Mouse (Mus musculus) CH12.LX (cell line): ENCODE data around the gene Prss29. TPM values are rescaled to one million over a fixed set of nuclear protein-coding genes. Genes with fewer than 3 reads are reported as not detected.

Source experiments
- DNase-seq: peaks from one replicate; pipeline ENCODE4 v3.0.0-alpha.2; 2013; ENCODE audit errors: extremely low read depth
- H3K27ac ChIP-seq: 2 replicates; pipeline ENCODE4 v1.5.1; 2012; ENCODE audit warnings: low read depth, mild to moderate bottlenecking, control low read depth, moderate library complexity; ENCODE audit not compliant: insufficient read depth
- H3K27me3 ChIP-seq: replicated peaks from 2 replicates; pipeline ENCODE3; 2012; ENCODE audit warnings: inconsistent platforms
- H3K36me3 ChIP-seq, 2 experiments: replicated peaks in 1 of 2; 2 replicates each; pipeline versions ENCODE3 to v1.6.1; 2012; ENCODE audit warnings: inconsistent platforms in 1 of 2, low read length in 1 of 2, mild to moderate bottlenecking in 1 of 2, mixed read lengths in 1 of 2, moderate library complexity in 1 of 2; ENCODE audit not compliant: control insufficient read depth in 1 of 2, insufficient read depth in 1 of 2
- H3K4me1 ChIP-seq, 2 experiments: 2 replicates each; pipeline ENCODE4 v1.6.1; 2012; ENCODE audit warnings: inconsistent platforms in 1 of 2, moderate library complexity in 1 of 2; ENCODE audit not compliant: insufficient read depth in 2 of 2, control insufficient read depth in 1 of 2
- H3K4me2 ChIP-seq: 2 replicates; pipeline ENCODE4 v1.6.1; 2012; ENCODE audit warnings: low read depth, mild to moderate bottlenecking, control low read depth; ENCODE audit not compliant: poor library complexity, insufficient read depth, severe bottlenecking
- H3K4me3 ChIP-seq, 3 experiments: fragments of 150-350 bp in 1 of 3; sonication (generic) in 1 of 3; replicated peaks in 1 of 3; 2 replicates each; pipeline versions ENCODE3 to v1.5.1; 2011 to 2012; ENCODE audit warnings: low read depth in 2 of 3, low read length in 2 of 3, mild to moderate bottlenecking in 2 of 3, moderate library complexity in 2 of 3, control low read depth in 1 of 3, improper control_type of control experiment in 1 of 3, inconsistent platforms in 1 of 3, mixed read lengths in 1 of 3; ENCODE audit not compliant: poor library complexity in 1 of 3
- H3K79me2 ChIP-seq: replicated peaks from 2 replicates; pipeline ENCODE4 v1.6.1; 2012; ENCODE audit warnings: mild to moderate bottlenecking, moderate library complexity; ENCODE audit not compliant: control insufficient read depth, poor library complexity, insufficient read depth, severe bottlenecking; ENCODE audit errors: extremely low read depth
- H3K9ac ChIP-seq: 2 replicates; pipeline ENCODE4 v1.6.1; 2012; ENCODE audit warnings: low read depth, mild to moderate bottlenecking, control low read depth, moderate library complexity; ENCODE audit not compliant: insufficient read depth
- H3K9me3 ChIP-seq: replicated peaks from 2 replicates; pipeline ENCODE3; 2012; ENCODE audit warnings: low read length, inconsistent platforms, mixed read lengths
- CHD1 ChIP-seq: IDR thresholded peaks from 2 replicates; pipeline ENCODE4 v1.6.1; 2012; ENCODE audit warnings: low read depth, low read length, improper control_type of control experiment, inconsistent platforms
- E2F4 ChIP-seq: IDR thresholded peaks from 2 replicates; pipeline ENCODE4 v1.6.1; 2011; ENCODE audit warnings: low read depth, low read length, improper control_type of control experiment; ENCODE audit not compliant: insufficient replicate concordance
- EP300 ChIP-seq: IDR thresholded peaks from 2 replicates; pipeline ENCODE4 v1.6.1; 2011; ENCODE audit warnings: low read length, improper control_type of control experiment
- ETS1 ChIP-seq: conservative IDR thresholded peaks from 2 replicates; pipeline ENCODE4 v1.6.1; 2012; ENCODE audit warnings: low read depth, mild to moderate bottlenecking, inconsistent platforms, low read length, improper control_type of control experiment, moderate library complexity
- HCFC1 ChIP-seq: IDR thresholded peaks from 2 replicates; pipeline ENCODE4 v1.6.1; 2012; ENCODE audit warnings: low read depth, mild to moderate bottlenecking, inconsistent platforms, low read length, improper control_type of control experiment
- IRF4 ChIP-seq: IDR thresholded peaks from 2 replicates; pipeline ENCODE4 v1.6.1; 2014; ENCODE audit warnings: low read depth, mild to moderate bottlenecking, inconsistent platforms, low read length, improper control_type of control experiment
- JUND ChIP-seq: conservative IDR thresholded peaks from 2 replicates; pipeline ENCODE4 v1.6.1; 2011; ENCODE audit warnings: low read depth, low read length, improper control_type of control experiment
- KAT2A ChIP-seq: IDR thresholded peaks from 2 replicates; pipeline ENCODE4 v1.6.1; 2012; ENCODE audit warnings: low read length, improper control_type of control experiment, inconsistent platforms; ENCODE audit not compliant: insufficient replicate concordance
- MAZ ChIP-seq: IDR thresholded peaks from 2 replicates; pipeline ENCODE4 v1.6.1; 2012; ENCODE audit warnings: low read depth, mild to moderate bottlenecking, inconsistent platforms, low read length, improper control_type of control experiment, moderate library complexity
- MXI1 ChIP-seq: IDR thresholded peaks from 2 replicates; pipeline ENCODE4 v1.6.1; 2011; ENCODE audit warnings: mild to moderate bottlenecking, low read depth, low read length, improper control_type of control experiment
- MYC ChIP-seq: IDR thresholded peaks from 2 replicates; pipeline ENCODE4 v1.6.1; 2011; ENCODE audit warnings: low read depth, mild to moderate bottlenecking, improper control_type of control experiment, low read length
- NELFE ChIP-seq: IDR thresholded peaks from 2 replicates; pipeline ENCODE4 v1.6.1; 2011; ENCODE audit warnings: low read depth, low read length, improper control_type of control experiment
- PAX5 ChIP-seq: IDR thresholded peaks from 2 replicates; pipeline ENCODE4 v1.6.1; 2012; ENCODE audit warnings: low read length, inconsistent platforms, mixed read lengths
- POLR2AphosphoS2 ChIP-seq: IDR thresholded peaks from 2 replicates; pipeline ENCODE4 v1.6.1; 2011; ENCODE audit warnings: low read depth, low read length, improper control_type of control experiment
- RAD21 ChIP-seq: IDR thresholded peaks from 2 replicates; pipeline ENCODE4 v1.6.1; 2011; ENCODE audit warnings: low read depth, mild to moderate bottlenecking, low read length, improper control_type of control experiment, moderate library complexity
- SIN3A ChIP-seq: IDR thresholded peaks from 2 replicates; pipeline ENCODE4 v1.6.1; 2012; ENCODE audit warnings: low read length, improper control_type of control experiment, inconsistent platforms
- TBP ChIP-seq: conservative IDR thresholded peaks from 2 replicates; pipeline ENCODE4 v1.6.1; 2011; ENCODE audit warnings: low read depth, low read length, improper control_type of control experiment
- TCF12 ChIP-seq: IDR thresholded peaks from 2 replicates; pipeline ENCODE4 v1.6.1; 2014; ENCODE audit warnings: low read depth, mild to moderate bottlenecking, inconsistent platforms, low read length, improper control_type of control experiment
- UBTF ChIP-seq: IDR thresholded peaks from 2 replicates; pipeline ENCODE4 v1.6.1; 2012; ENCODE audit warnings: low read depth, mild to moderate bottlenecking, inconsistent platforms, low read length, improper control_type of control experiment, moderate library complexity
- USF1 ChIP-seq: IDR thresholded peaks from 2 replicates; pipeline ENCODE4 v1.6.1; 2014; ENCODE audit warnings: low read depth, mild to moderate bottlenecking, inconsistent platforms, low read length, improper control_type of control experiment
- ZC3H11A ChIP-seq: IDR thresholded peaks from 2 replicates; pipeline ENCODE4 v1.6.1; 2012; ENCODE audit warnings: low read depth, mild to moderate bottlenecking, inconsistent platforms, low read length, improper control_type of control experiment
- ZKSCAN1 ChIP-seq: IDR thresholded peaks from 2 replicates; pipeline ENCODE4 v1.6.1; 2012; ENCODE audit warnings: low read depth, inconsistent platforms, low read length, improper control_type of control experiment, borderline replicate concordance
- dilution Hi-C: fragments of 300-500 bp; cut with MboI; formaldehyde crosslinking; loops from 2 replicates; pipeline ENCODE4 v1.14.3; 2020; ENCODE audit warnings: low sequenced_read_pairs; ENCODE audit not compliant: extremely low pct_unique_long_range_greater_than_20kb, extremely low pct_ligation_motif_present
- in situ Hi-C: fragments of 300-500 bp; cut with MboI; formaldehyde crosslinking; loops from 3 replicates; pipeline ENCODE4 v1.14.3; 2019; ENCODE audit warnings: low sequenced_read_pairs, low pct_ligation_motif_present, low pct_unique_long_range_greater_than_20kb, mixed read lengths
- polyA plus RNA-seq: library from polyadenylated mRNA; unstranded; fragments of >175 nt; gene quantifications from 2 replicates; pipeline ENCODE4 v1.2.1, GENCODE M21; 2012; ENCODE audit warnings: low read depth; ENCODE audit not compliant: insufficient read length
- total RNA-seq, 2 experiments: library from RNA; depleted of rRNA; stranded (reverse); fragments of 300-350 nt in 1 of 2; fragments of >200 nt in 1 of 2; gene quantifications; 2 replicates each; pipeline ENCODE4 v1.2.3; 2012 to 2014

The Prss29 gene
- total and polyA plus RNA-seq, 3 experiments: not detected

GRCm38 (mm10) chr17:25272326-25272725 lies 46.1 kb upstream of the Prss29 start:
- in situ Hi-C loops: loop anchor here (5.0 to 10.0 kb wide), 2 partner anchors 35 to 88 kb away; partner anchors contain the start of genes BC003965 and Unkl
- H3K27me3 ChIP-seq: peaks cover 6% of the 10 kb centered on the region
- peak overlapping the region; percentile 89 for H3K4me2 ChIP-seq
- peaks cover 11 to 36% of the 10 kb centered on the region in 2 experiments for H3K4me1 ChIP-seq
- DNase-seq: no peak
- H3K36me3 ChIP-seq: peaks cover 26 to 41% of the 10 kb centered on the region in 2 experiments
- peak overlapping the region; percentile 98 to 100 (median 98) for H3K4me3 ChIP-seq
- no peaks in the 10 kb centered on the region for H3K9me3 ChIP-seq
- TF ChIP-seq E2F4 (no peak), KAT2A (no peak), RAD21 (no peak), TCF12 (no peak), MYC (no peak), UBTF (no peak), CHD1 (no peak), MXI1 (peak; percentile 26; the same call in 1 of the 2 replicates), IRF4 (no peak), MAZ (no peak), EP300 (no peak), ZKSCAN1 (no peak), ZC3H11A (no peak), POLR2AphosphoS2 (0 out of 2 replicates have a peak, but pooled peaks have one; percentile 14), PAX5 (no peak), SIN3A (peak; percentile 46; the same call in 1 of the 2 replicates), ETS1 (no peak), JUND (no peak), USF1 (no peak), HCFC1 (no peak), NELFE (no peak), TBP (no peak)
- H3K9ac ChIP-seq: peak overlapping the region; percentile 100
- dilution Hi-C loops: no loop called here
- H3K27ac ChIP-seq: peak overlapping the region; percentile 88
- H3K79me2 ChIP-seq: peaks cover 59% of the 10 kb centered on the region
